Comparison of ENCODE assay signal across 26 mouse cellular contexts in the genomic region with DNA sequence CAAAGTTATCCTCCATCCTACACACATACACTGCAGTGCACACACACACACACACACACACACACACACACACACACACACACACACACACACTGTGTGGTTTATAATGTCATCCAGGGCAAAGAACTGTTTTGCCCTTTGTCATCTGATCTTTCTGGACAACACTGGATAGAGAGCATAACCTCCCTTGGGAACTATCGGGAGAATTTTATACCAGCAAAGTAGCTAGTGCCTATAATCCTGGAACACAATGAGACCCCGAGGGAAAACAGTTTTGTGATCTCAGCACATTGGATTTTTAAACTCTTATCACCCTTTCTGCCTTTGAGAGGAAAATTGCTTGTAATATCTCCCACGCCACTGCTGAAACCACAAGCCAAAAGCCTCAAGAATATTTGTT. TPM values are rescaled to one million over a fixed set of nuclear protein-coding genes. Genes with fewer than 3 reads are reported as not detected.
"Had no signal": no experiment of that assay in that cellular context is flagged by ENCODE, and none has a peak within 500 bp of the region (broad histone marks: within the 10 kb centered on the region; RNA-seq: fewer than 3 reads in every experiment).

No protein-coding gene starts in this region.

- H3K27me3 ChIP-seq: heart, embryonic 13.5 days; heart, embryonic 15.5 days; hindbrain, embryonic 15.5 days; kidney, embryonic 15.5 days; limb, embryonic 12.5 days; limb, embryonic 15.5 days; liver, embryonic 12.5 days had no signal

- DNase-seq: gastrocnemius, postnatal 14 days; gastrocnemius, postnatal 36 days; heart, adult 11 months; heart, adult 2 months; heart, postnatal 14 days; heart, postnatal 36 days; kidney, adult 11 months; kidney, adult 2 months; kidney, adult 9 months; kidney, postnatal 14 days; kidney, postnatal 36 days; layer of hippocampus, adult 9-11 months; layer of hippocampus, postnatal 36 days; left cerebral cortex, postnatal 4 days had no signal

- H3K9ac ChIP-seq: heart, embryonic 13.5 days; heart, embryonic 15.5 days; hindbrain, embryonic 15.5 days; kidney, embryonic 15.5 days; limb, embryonic 12.5 days; limb, embryonic 15.5 days; liver, embryonic 12.5 days had no signal

- ATAC-seq: hindbrain, postnatal 0 days; intestine, embryonic 16.5 days; liver, embryonic 12.5 days had no signal

- H3K27ac ChIP-seq: heart, adult 2 months; heart, embryonic 13.5 days; heart, embryonic 15.5 days; hindbrain, embryonic 15.5 days; hindbrain, postnatal 0 days; kidney, embryonic 15.5 days; kidney, postnatal 0 days; limb, embryonic 12.5 days; limb, embryonic 15.5 days; liver, embryonic 12.5 days had no signal

- H3K4me3 ChIP-seq: heart, adult 2 months; heart, embryonic 13.5 days; heart, embryonic 15.5 days; hindbrain, embryonic 15.5 days; kidney, embryonic 15.5 days; limb, embryonic 12.5 days; limb, embryonic 15.5 days; liver, embryonic 12.5 days had no signal

- H3K4me2 ChIP-seq: heart, embryonic 11.5 days; heart, embryonic 13.5 days; heart, embryonic 15.5 days; hindbrain, embryonic 15.5 days; kidney, embryonic 15.5 days; limb, embryonic 12.5 days; limb, embryonic 15.5 days; liver, embryonic 12.5 days had no signal

- H3K9me3 ChIP-seq: heart, embryonic 13.5 days; heart, embryonic 15.5 days; hindbrain, embryonic 15.5 days; kidney, embryonic 15.5 days; limb, embryonic 12.5 days; limb, embryonic 15.5 days; liver, embryonic 12.5 days had no signal

- H3K4me1 ChIP-seq: heart, embryonic 13.5 days; heart, embryonic 15.5 days; hindbrain, embryonic 15.5 days; kidney, embryonic 15.5 days; limb, embryonic 12.5 days; limb, embryonic 15.5 days; liver, embryonic 12.5 days had no signal

- H3K36me3 ChIP-seq: heart, embryonic 13.5 days; heart, embryonic 15.5 days; kidney, embryonic 15.5 days; limb, embryonic 12.5 days; limb, embryonic 15.5 days; liver, embryonic 12.5 days had no signal

RNA-seq across cellular contexts. Expression of a gene that starts 45.8 kb away (rescaled TPM):
- total RNA-seq: hematopoietic stem cell, adult 5-6 weeks had no signal
